Mouse (Mus musculus): ENCODE results near the gene Vmn2r43. TPM values are rescaled to one million over a fixed set of nuclear protein-coding genes. Genes with fewer than 3 reads are reported as not detected.

The Vmn2r43 gene
- polyA plus RNA-seq (2012; ENCODE audit: low replicate concordance) = 0.05 TPM in 1 of 2 replicates, not detected in the other

GRCm38 (mm10) chr7:8260499-8260898, at the start of gene Vmn2r43:
Gene Vmn2r43, minus strand, starts transcription at chr7:8260599.

GRCm38 (mm10) chr7:8200220-8200619, 60.2 kb downstream of the Vmn2r43 start, which contains the start of gene Vmn2r42:
Gene Vmn2r42, minus strand, starts transcription at chr7:8200320.

Other genes with a start within 250 kb of the Vmn2r43 start
- gene Vmn2r41, start 98.9 kb downstream of the Vmn2r43 start, polyA plus RNA-seq (2012; ENCODE audit: low replicate concordance) = not detected in 2 replicates
- gene Vmn2r42, start 60.3 kb downstream of the Vmn2r43 start, polyA plus RNA-seq (2012; ENCODE audit: low replicate concordance) = 0.02 and 0.07 TPM in 2 replicates
- gene Vmn2r44, start 122.7 kb upstream of the Vmn2r43 start, polyA plus RNA-seq (2012; ENCODE audit: low replicate concordance) = 0.02 TPM in 1 of 2 replicates, not detected in the other
- not detected in 2 replicates for gene Vmn2r45, start 228.5 kb upstream of the Vmn2r43 start, polyA plus RNA-seq (2012; ENCODE audit: low replicate concordance)

Measured in hematopoietic multipotent progenitor cell, adult 10-12 weeks (in vitro differentiated cells).